ENCODE assay signal across 8 mouse cellular contexts in the genomic region with DNA sequence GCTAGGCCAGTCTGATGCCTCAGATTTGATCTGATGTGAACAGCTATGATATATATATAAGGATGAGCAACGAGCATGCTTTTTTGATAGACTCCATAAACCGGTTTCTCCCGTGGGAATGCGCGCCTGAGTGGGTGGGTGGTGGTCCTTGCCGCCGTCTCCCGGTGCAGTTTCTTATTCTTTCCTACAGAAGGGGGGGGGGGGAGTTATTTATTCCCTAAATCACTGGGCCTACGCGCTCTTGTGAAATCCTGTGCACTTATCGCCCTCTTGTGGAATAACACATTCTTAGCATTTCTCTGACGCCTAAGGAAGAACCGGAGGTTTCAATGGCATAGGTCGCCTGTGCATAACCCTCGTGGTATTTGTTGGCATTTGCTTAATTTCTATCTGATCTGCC. TPM values are rescaled to one million over a fixed set of nuclear protein-coding genes. Genes with fewer than 3 reads are reported as not detected.
DNase-seq lines count a peak whose midpoint lies in the region; ATAC-seq lines count a peak whose summit lies in the region.

No protein-coding gene starts in this region.

- no peak overlapping the region for H3K27ac ChIP-seq in heart, embryonic 13.5 days (replicated peaks)
- no peak overlapping the region for H3K27ac ChIP-seq in heart, embryonic 10.5 days
- no peak overlapping the region for H3K27ac ChIP-seq in neural tube, embryonic 14.5 days (ENCODE audit: low read depth, low read length)

- H3K4me1 ChIP-seq in heart, embryonic 13.5 days: peaks cover 15% of the 10 kb centered on the region
- peaks cover 10% of the 10 kb centered on the region for H3K4me1 ChIP-seq in heart, embryonic 10.5 days
- H3K4me1 ChIP-seq in neural tube, embryonic 14.5 days (ENCODE audit: control insufficient read depth, insufficient read depth, low read length): no peaks in the 10 kb centered on the region

- H3K4me3 ChIP-seq in heart, embryonic 13.5 days: no peak overlapping the region
- no peak overlapping the region for H3K4me3 ChIP-seq in heart, embryonic 10.5 days
- H3K4me3 ChIP-seq in neural tube, embryonic 14.5 days (ENCODE audit: low read depth, low read length): no peak overlapping the region

- no peaks in the 10 kb centered on the region for H3K9me3 ChIP-seq in heart, embryonic 13.5 days
- H3K9me3 ChIP-seq in heart, embryonic 10.5 days: no peaks in the 10 kb centered on the region
- H3K9me3 ChIP-seq in neural tube, embryonic 14.5 days (ENCODE audit: control insufficient read depth, low read length): no peaks in the 10 kb centered on the region

- ATAC-seq in heart, embryonic 13.5 days (ENCODE audit: extremely low read depth, insufficient number of reproducible peaks, low FRiP score, low TSS enrichment): no peak
- peak; percentile 56 for ATAC-seq in common myeloid progenitor, adult 5-6 weeks (replicated peaks; ENCODE audit: low read depth, poor library complexity, severe bottlenecking)
- ATAC-seq in neural tube, embryonic 14.5 days (ENCODE audit: low read depth): peak; percentile 18; the same call in 1 of the 2 replicates

- H3K36me3 ChIP-seq in heart, embryonic 13.5 days: no peaks in the 10 kb centered on the region
- H3K36me3 ChIP-seq in heart, embryonic 10.5 days: no peaks in the 10 kb centered on the region
- no peaks in the 10 kb centered on the region for H3K36me3 ChIP-seq in neural tube, embryonic 14.5 days (ENCODE audit: control insufficient read depth, insufficient read depth, low read length)

- H3K27me3 ChIP-seq in heart, embryonic 13.5 days (replicated peaks): peaks cover 65% of the 10 kb centered on the region
- H3K27me3 ChIP-seq in heart, embryonic 10.5 days (ENCODE audit: insufficient read depth, poor library complexity, severe bottlenecking): peaks cover 62% of the 10 kb centered on the region
- peaks cover 26% of the 10 kb centered on the region for H3K27me3 ChIP-seq in neural tube, embryonic 14.5 days (ENCODE audit: control insufficient read depth, insufficient read depth, low read length)

- no peak overlapping the region for H3K9ac ChIP-seq in heart, embryonic 13.5 days
- no peak overlapping the region for H3K9ac ChIP-seq in neural tube, embryonic 14.5 days (replicated peaks; ENCODE audit: low read depth, low read length)

- WGBS in heart, embryonic 13.5 days: 5% methylated on average over 15 of the region's 15 CpGs
- 5% methylated on average over 15 of the region's 15 CpGs for WGBS in heart, embryonic 10.5 days
- 1% methylated on average over 15 of the region's 15 CpGs for WGBS in neural tube, embryonic 14.5 days

- peak overlapping the region; percentile 34 for H3K4me2 ChIP-seq in heart, embryonic 13.5 days
- H3K4me2 ChIP-seq in neural tube, embryonic 14.5 days (ENCODE audit: low read depth, low read length): no peak overlapping the region

- DNase-seq in heart, embryonic 10.5 days (ENCODE audit: low spot score): no peak
- peak; percentile 50 for DNase-seq in 416B (ENCODE audit: low read depth)
- DNase-seq in layer of hippocampus, adult 9-10 months (ENCODE audit: low spot score): peak; percentile 35
- no peak for DNase-seq in urinary bladder, postnatal 4 days (ENCODE audit: low spot score in 2 of 2)
- no peak for DNase-seq in left cerebral cortex, adult 11 months (ENCODE audit: low spot score)

RNA-seq across cellular contexts. Expression of gene Nkx6-1, which starts 4.6 kb away (rescaled TPM):
- polyA plus RNA-seq in heart, embryonic 13.5 days (2015; fragmentation: Nextera tagmentation; extraction: Ambion mirVana): 0.08 and 0.19 TPM in 2 replicates
- 0.11 and 0.87 TPM in 2 replicates for polyA plus RNA-seq in heart, embryonic 10.5 days (2016; fragmentation: Nextera tagmentation; extraction: Ambion mirVana)
- total RNA-seq in common myeloid progenitor, adult 5-6 weeks (2017): not detected in 2 replicates
- polyA plus RNA-seq in neural tube, embryonic 14.5 days (2014; fragmentation: Nextera tagmentation; extraction: Ambion mirVana): 4.7 and 5.4 TPM in 2 replicates

Comparison
In these comparisons a context has a peak if more than half of its experiments do, and no peak if none do; other contexts are left out.
1. DNase-seq: peak in 416B (single experiment) and layer of hippocampus, adult 9-10 months (single experiment); none in heart, embryonic 10.5 days (single experiment), urinary bladder, postnatal 4 days (0 of 2) and left cerebral cortex, adult 11 months (single experiment).